Mouse (Mus musculus) ES-Bruce4 (cell line): Measurements from ENCODE around the gene Pakap. TPM values are rescaled to one million over a fixed set of nuclear protein-coding genes. Genes with fewer than 3 reads are reported as not detected.

Source experiments
- H3K27ac ChIP-seq: 2 replicates; pipeline ENCODE4 v1.5.1; 2012; ENCODE audit warnings: low read length, inconsistent platforms; ENCODE audit not compliant: insufficient read depth
- H3K27me3 ChIP-seq: 2 replicates; pipeline ENCODE4 v1.6.1; 2012; ENCODE audit warnings: mild to moderate bottlenecking, low read length, inconsistent platforms; ENCODE audit not compliant: control insufficient read depth, poor library complexity, insufficient read depth, severe bottlenecking
- H3K36me3 ChIP-seq: 2 replicates; pipeline ENCODE4 v1.6.1; 2012; ENCODE audit warnings: inconsistent platforms, mild to moderate bottlenecking, low read length, moderate library complexity; ENCODE audit not compliant: control insufficient read depth, poor library complexity, insufficient read depth, severe bottlenecking
- H3K4me1 ChIP-seq: one replicate; pipeline ENCODE4 v1.8.1; 2011; ENCODE audit warnings: low read length; ENCODE audit not compliant: control insufficient read depth, insufficient read depth
- H3K4me3 ChIP-seq: 2 replicates; pipeline ENCODE4 v1.5.1; 2011; ENCODE audit warnings: low read depth, mild to moderate bottlenecking, low read length
- H3K9ac ChIP-seq: 2 replicates; pipeline ENCODE4 v1.6.1; 2012; ENCODE audit warnings: low read depth, mild to moderate bottlenecking, inconsistent platforms; ENCODE audit not compliant: poor library complexity, severe bottlenecking
- H3K9me3 ChIP-seq: replicated peaks from 2 replicates; pipeline ENCODE4 v1.6.1; 2012; ENCODE audit warnings: mild to moderate bottlenecking, low read length, inconsistent platforms; ENCODE audit not compliant: control insufficient read depth, poor library complexity, insufficient read depth, severe bottlenecking
- CTCF ChIP-seq: IDR thresholded peaks from one replicate; pipeline ENCODE4 v1.8.1; 2011; ENCODE audit warnings: low read depth, low read length
- EP300 ChIP-seq: IDR thresholded peaks from 2 replicates; pipeline ENCODE4 v1.6.1; 2011; ENCODE audit warnings: low read depth, low read length; ENCODE audit not compliant: insufficient read depth
- POLR2A ChIP-seq: IDR thresholded peaks from one replicate; pipeline ENCODE4 v1.8.1; 2011; ENCODE audit warnings: low read length; ENCODE audit not compliant: insufficient read depth
- polyA plus RNA-seq: library from polyadenylated mRNA; stranded (reverse); fragments of >200 nt; gene quantifications from 2 replicates; pipeline ENCODE4 v1.2.4, GENCODE M21; 2011; ENCODE audit warnings: low read depth; ENCODE audit not compliant: missing spikeins, insufficient read depth, insufficient read length

The Pakap gene
- polyA plus RNA-seq, 1 experiment, result 2.4 TPM

GRCm38 (mm10) chr4:57575686-57576085 is 7.7 kb downstream of the Pakap start:
- H3K4me1 ChIP-seq, result no peaks in the 10 kb centered on the region

GRCm38 (mm10) chr4:57576095-57576494 is 8.1 kb downstream of the Pakap start:
- Histone ChIP-seq H3K9me3 (no peaks in the 10 kb centered on the region), H3K9ac (no peak overlapping the region), H3K27me3 (no peaks in the 10 kb centered on the region), H3K4me1 (no peaks in the 10 kb centered on the region), H3K36me3 (no peaks in the 10 kb centered on the region), H3K4me3 (no peak overlapping the region), H3K27ac (no peak overlapping the region)
- TF ChIP-seq CTCF, result no peak
- TF ChIP-seq EP300, result no peak
- TF ChIP-seq POLR2A, result no peak

More at GRCm38 (mm10) chr4:57575686-57576085, 7.7 kb downstream of the Pakap start:
- H3K27ac ChIP-seq, result no peak overlapping the region
- no peaks in the 10 kb centered on the region for H3K36me3 ChIP-seq
- H3K9me3 ChIP-seq, result no peaks in the 10 kb centered on the region
- no peak overlapping the region for H3K9ac ChIP-seq
- no peaks in the 10 kb centered on the region for H3K27me3 ChIP-seq
- H3K4me3 ChIP-seq, result no peak overlapping the region
- TF ChIP-seq CTCF, result no peak
- TF ChIP-seq EP300, result no peak
- TF ChIP-seq POLR2A, result no peak

- Histone ChIP-seq H3K36me3 (no peaks in the 10 kb centered on the region), H3K9me3 (no peaks in the 10 kb centered on the region), H3K9ac (no peak overlapping the region), H3K4me3 (no peak overlapping the region), H3K27me3 (no peaks in the 10 kb centered on the region), H3K27ac (no peak overlapping the region), H3K4me1 (no peaks in the 10 kb centered on the region)
- no peak for TF ChIP-seq POLR2A
- no peak for TF ChIP-seq CTCF
- no peak for TF ChIP-seq EP300
Observed at GRCm38 (mm10) chr4:57579683-57580082, 11.7 kb downstream of the Pakap start.

GRCm38 (mm10) chr4:57585281-57585800 is 17.4 kb downstream of the Pakap start:
- H3K36me3 ChIP-seq, result no peaks in the 10 kb centered on the region
- no peaks in the 10 kb centered on the region for H3K4me1 ChIP-seq
- no peaks in the 10 kb centered on the region for H3K27me3 ChIP-seq
- TF ChIP-seq EP300, result no peak
- no peak for TF ChIP-seq POLR2A
- no peak for TF ChIP-seq CTCF
- H3K9ac ChIP-seq, result no peak overlapping the region
- H3K4me3 ChIP-seq, result no peak overlapping the region
- H3K9me3 ChIP-seq, result no peaks in the 10 kb centered on the region
- H3K27ac ChIP-seq, result no peak overlapping the region

GRCm38 (mm10) chr4:57586933-57587658 is 19.1 kb downstream of the Pakap start:
- no peak for TF ChIP-seq EP300
- no peak overlapping the region for H3K27ac ChIP-seq

GRCm38 (mm10) chr4:57588356-57588755 is 20.4 kb downstream of the Pakap start:
- no peaks in the 10 kb centered on the region for H3K9me3 ChIP-seq
- H3K36me3 ChIP-seq, result no peaks in the 10 kb centered on the region
- H3K9ac ChIP-seq, result no peak overlapping the region
- H3K27me3 ChIP-seq, result no peaks in the 10 kb centered on the region
- H3K27ac ChIP-seq, result no peak overlapping the region
- TF ChIP-seq CTCF (no peak), EP300 (no peak), POLR2A (no peak)
- H3K4me1 ChIP-seq, result no peaks in the 10 kb centered on the region
- H3K4me3 ChIP-seq, result no peak overlapping the region

More at GRCm38 (mm10) chr4:57586933-57587658, 19.1 kb downstream of the Pakap start:
- H3K36me3 ChIP-seq, result no peaks in the 10 kb centered on the region
- no peak overlapping the region for H3K4me3 ChIP-seq
- H3K4me1 ChIP-seq, result no peaks in the 10 kb centered on the region
- H3K9ac ChIP-seq, result no peak overlapping the region
- H3K9me3 ChIP-seq, result no peaks in the 10 kb centered on the region
- H3K27me3 ChIP-seq, result no peaks in the 10 kb centered on the region
